Mouse (Mus musculus) thymus, adult 2 months (tissue): ENCODE results near the gene Hibadh. TPM values are rescaled to one million over a fixed set of nuclear protein-coding genes. Genes with fewer than 3 reads are reported as not detected.

ENCODE experiments used
- DNase-seq: peaks from one replicate; pipeline ENCODE4 v3.0.0; 2021
- H3K27ac ChIP-seq: fragments of 200-500 bp; 2 replicates; pipeline ENCODE4 v1.5.1; 2012; ENCODE audit warnings: low read length, control low read depth; ENCODE audit not compliant: control insufficient read depth, insufficient read depth
- H3K27me3 ChIP-seq: fragments of 200-500 bp; 2 replicates; pipeline ENCODE4 v1.6.1; 2012; ENCODE audit warnings: mild to moderate bottlenecking, low read length, moderate library complexity, mixed read lengths; ENCODE audit not compliant: control insufficient read depth, insufficient read depth
- H3K36me3 ChIP-seq: fragments of 200-500 bp; 2 replicates; pipeline ENCODE4 v1.6.1; 2012; ENCODE audit warnings: mild to moderate bottlenecking, low read length, moderate library complexity; ENCODE audit not compliant: control insufficient read depth, insufficient read depth
- H3K4me1 ChIP-seq: fragments of 200-500 bp; replicated peaks from 2 replicates; pipeline ENCODE4 v1.6.1; 2012; ENCODE audit warnings: low read length; ENCODE audit not compliant: control insufficient read depth, insufficient read depth
- H3K4me3 ChIP-seq: fragments of 200-500 bp; 2 replicates; pipeline ENCODE4 v1.5.1; 2012; ENCODE audit warnings: mild to moderate bottlenecking, low read length, control low read depth, moderate library complexity; ENCODE audit not compliant: control insufficient read depth, insufficient read depth
- CTCF ChIP-seq: fragments of 200-500 bp; IDR thresholded peaks from 2 replicates; pipeline ENCODE4 v1.5.1; 2012; ENCODE audit warnings: mild to moderate bottlenecking, control low read depth, low read length, moderate library complexity, borderline replicate concordance; ENCODE audit not compliant: control insufficient read depth, poor library complexity, insufficient read depth; ENCODE audit errors: extremely low read depth
- POLR2A ChIP-seq: fragments of 200-500 bp; IDR thresholded peaks from 2 replicates; pipeline ENCODE4 v1.6.1; 2012; ENCODE audit warnings: mild to moderate bottlenecking, low read length, control low read depth, moderate library complexity; ENCODE audit not compliant: control insufficient read depth, poor library complexity, insufficient read depth; ENCODE audit errors: extremely low read depth
- WGBS: fragments of 180-500 bp; shearing (Covaris S2); methylation state at CpG from one replicate; pipeline ENCODE4 v1.1.7; 2018; 5-methylcytosine and 5-hydroxymethylcytosine counted together
- polyA plus RNA-seq: library from polyadenylated mRNA; depleted of rRNA; stranded (reverse); fragments of >200 nt; gene quantifications from 2 replicates; pipeline ENCODE4 v1.2.3, GENCODE M21; 2012

Hibadh gene
- polyA plus RNA-seq, 1 experiment, result 66.5 TPM

DNA sequence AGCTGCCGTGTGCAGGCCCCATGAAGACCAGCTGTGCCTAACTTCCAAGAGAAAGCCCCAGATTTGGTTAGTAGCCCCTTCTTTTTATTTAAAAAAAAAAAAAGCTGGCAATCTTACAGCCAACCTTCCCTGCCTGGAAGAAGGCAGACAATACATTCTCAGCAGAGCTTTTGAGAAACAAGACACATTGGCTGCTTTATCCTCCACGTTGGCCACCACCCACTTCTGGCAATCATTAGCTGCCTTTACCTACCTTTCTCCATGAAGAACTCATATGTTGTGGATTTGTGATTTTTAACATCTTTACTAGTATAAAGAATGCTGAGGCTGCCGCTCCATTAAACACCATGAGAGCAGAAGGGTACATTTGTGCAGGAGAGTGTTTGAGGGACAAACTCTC is 131.4 kb downstream of the Hibadh start:
- Histone ChIP-seq H3K4me3 (no peak overlapping the region), H3K27ac (no peak overlapping the region), H3K27me3 (no peaks in the 10 kb centered on the region), H3K4me1 (no peaks in the 10 kb centered on the region), H3K36me3 (no peaks in the 10 kb centered on the region)
- TF ChIP-seq POLR2A (no peak), CTCF (no peak)
- no peak for DNase-seq
- 97% methylated on average over 3 of the region's 3 CpGs for WGBS

DNA sequence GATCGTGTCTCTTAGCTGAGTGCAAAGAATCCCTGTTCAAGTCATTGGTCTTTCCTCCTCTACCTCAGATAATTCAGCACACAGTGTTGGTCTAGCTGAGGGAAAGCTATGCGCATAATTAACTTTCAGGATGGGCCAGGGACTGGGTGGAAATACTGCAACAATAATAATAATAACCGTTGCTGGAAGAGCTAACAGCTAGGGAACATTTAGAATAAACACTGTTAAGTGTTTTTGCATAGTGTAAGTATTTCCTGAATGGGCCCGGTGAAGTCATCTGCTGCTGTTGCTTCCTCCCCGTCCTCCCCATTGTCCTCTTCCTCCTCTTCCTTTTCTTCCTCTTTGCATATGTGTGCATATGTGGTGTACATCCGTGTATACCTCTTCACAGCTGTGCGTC is 132.2 kb downstream of the Hibadh start:
- no peaks in the 10 kb centered on the region for H3K4me1 ChIP-seq
- TF ChIP-seq CTCF (no peak), POLR2A (no peak)
- no peaks in the 10 kb centered on the region for H3K27me3 ChIP-seq
- no peak for DNase-seq
- WGBS, result 84% methylated on average over 7 of the region's 7 CpGs
- H3K36me3 ChIP-seq, result no peaks in the 10 kb centered on the region
- no peak overlapping the region for H3K27ac ChIP-seq
- H3K4me3 ChIP-seq, result no peak overlapping the region

DNA sequence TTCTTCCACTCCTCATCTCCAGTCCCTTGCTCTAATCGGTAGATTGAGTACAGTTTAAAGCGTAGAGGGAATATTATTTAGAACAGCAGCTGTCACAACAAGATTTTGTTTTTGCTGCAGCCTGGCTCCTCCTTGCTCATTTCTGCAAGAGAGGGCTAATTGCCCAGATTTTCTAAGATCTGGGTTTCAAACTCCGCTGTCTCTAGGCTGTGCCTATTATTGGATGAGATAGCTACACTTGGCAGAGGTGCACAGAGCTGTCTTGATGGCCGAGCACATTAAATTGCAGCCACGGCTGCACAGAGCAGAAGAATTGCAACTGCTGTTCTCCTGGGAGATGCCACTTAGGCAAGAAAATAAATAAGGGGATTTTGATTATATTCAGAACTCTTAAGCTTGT is 133.0 kb downstream of the Hibadh start:
- H3K4me1 ChIP-seq, result no peaks in the 10 kb centered on the region
- H3K4me3 ChIP-seq, result no peak overlapping the region
- no peaks in the 10 kb centered on the region for H3K36me3 ChIP-seq
- DNase-seq, result no peak
- WGBS, result 93% methylated on average over 5 of the region's 5 CpGs
- TF ChIP-seq CTCF, result no peak
- no peak for TF ChIP-seq POLR2A
- H3K27me3 ChIP-seq, result no peaks in the 10 kb centered on the region
- no peak overlapping the region for H3K27ac ChIP-seq

GRCm38 (mm10) chr6:52505777-52506755 is 134.1 kb downstream of the Hibadh start:
- no peak for DNase-seq

DNA sequence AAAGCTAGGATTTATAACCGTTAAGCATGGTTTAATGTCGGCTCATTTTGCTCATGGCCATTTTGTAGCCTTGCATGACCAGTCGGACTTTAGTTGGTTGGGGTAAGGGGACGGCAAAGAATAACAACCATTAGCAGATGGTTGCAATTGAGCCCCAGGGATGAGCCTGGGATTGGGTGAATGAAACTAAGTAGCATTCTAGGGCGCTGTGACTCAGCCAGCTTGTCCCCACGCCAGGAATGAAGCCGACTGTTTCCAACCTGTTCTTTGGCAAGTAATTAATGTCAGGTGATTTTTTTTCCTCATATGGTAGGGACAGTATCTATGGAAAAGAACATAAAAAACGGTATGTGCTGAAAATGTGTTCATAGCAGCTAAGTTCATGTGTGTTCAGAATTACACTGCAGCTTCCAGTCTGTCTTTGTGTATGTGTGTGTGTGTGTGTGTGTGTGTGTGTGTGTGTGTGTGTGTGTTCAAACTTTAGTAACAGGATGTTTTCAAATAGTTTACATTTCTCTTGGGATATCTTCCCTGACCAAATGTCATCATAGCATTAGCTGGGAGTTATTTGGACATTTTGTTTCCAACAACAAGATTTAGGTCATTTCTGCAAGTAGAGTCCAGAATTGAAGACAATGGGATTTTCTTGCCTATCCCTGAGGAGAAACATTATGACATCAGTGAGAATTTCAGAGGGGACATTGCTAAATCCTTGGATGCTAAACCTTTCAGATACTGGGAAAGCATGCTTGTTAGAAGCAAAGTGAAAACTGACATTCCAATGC is 135.3 kb downstream of the Hibadh start:
- H3K4me3 ChIP-seq, result no peak overlapping the region
- H3K4me1 ChIP-seq, result no peaks in the 10 kb centered on the region
- DNase-seq, result no peak
- WGBS, result 92% methylated on average over 8 of the region's 8 CpGs
- H3K27me3 ChIP-seq, result no peaks in the 10 kb centered on the region
- TF ChIP-seq CTCF, result no peak
- TF ChIP-seq POLR2A, result no peak
- no peak overlapping the region for H3K27ac ChIP-seq
- no peaks in the 10 kb centered on the region for H3K36me3 ChIP-seq

More at GRCm38 (mm10) chr6:52505777-52506755, 134.1 kb downstream of the Hibadh start:
- no peaks in the 10 kb centered on the region for H3K36me3 ChIP-seq
- no peak overlapping the region for H3K4me3 ChIP-seq
- H3K4me1 ChIP-seq, result no peaks in the 10 kb centered on the region
- H3K27me3 ChIP-seq, result no peaks in the 10 kb centered on the region
- H3K27ac ChIP-seq, result no peak overlapping the region
- 93% methylated on average over 9 of the region's 9 CpGs for WGBS
- no peak for TF ChIP-seq POLR2A
- no peak for TF ChIP-seq CTCF

GRCm38 (mm10) chr6:52502986-52503385 is 137.2 kb downstream of the Hibadh start:
- no peak for TF ChIP-seq POLR2A
- TF ChIP-seq CTCF, result no peak
- Histone ChIP-seq H3K4me1 (no peaks in the 10 kb centered on the region), H3K27me3 (no peaks in the 10 kb centered on the region), H3K36me3 (no peaks in the 10 kb centered on the region), H3K4me3 (no peak overlapping the region), H3K27ac (no peak overlapping the region)
- DNase-seq, result no peak
- 74% methylated on average over 2 of the region's 2 CpGs for WGBS
